Mouse (Mus musculus) limb, embryonic 11.5 days (tissue): ENCODE results near the gene Hepacam. TPM values are rescaled to one million over a fixed set of nuclear protein-coding genes. Genes with fewer than 3 reads are reported as not detected.

Source experiments
- ATAC-seq: fragments of 200-750 bp; cut with Nextera tagmentation; 2 replicates; pipeline ENCODE4 v1.8.0; 2017; ENCODE audit warnings: low read depth; ENCODE audit not compliant: insufficient number of reproducible peaks, low FRiP score, low TSS enrichment
- DNase-seq: peaks from one replicate; pipeline ENCODE4 v3.0.0-alpha.2; 2015; ENCODE audit warnings: low spot score
- H3K27ac ChIP-seq: fragments of 300-500 bp; sonication (generic); replicated peaks from 2 replicates; pipeline ENCODE4 v1.5.1; 2014; ENCODE audit warnings: low read depth, mild to moderate bottlenecking, low read length
- H3K27me3 ChIP-seq: fragments of 300-500 bp; sonication (generic); 2 replicates; pipeline ENCODE4 v1.6.1; 2014; ENCODE audit warnings: mild to moderate bottlenecking, low read length, mixed read lengths; ENCODE audit not compliant: control insufficient read depth, insufficient read depth
- H3K36me3 ChIP-seq: fragments of 300-500 bp; sonication (generic); 2 replicates; pipeline ENCODE4 v1.6.1; 2014; ENCODE audit warnings: mild to moderate bottlenecking, low read length, moderate library complexity, mixed read lengths; ENCODE audit not compliant: control insufficient read depth, insufficient read depth
- H3K4me1 ChIP-seq: fragments of 300-500 bp; sonication (generic); 2 replicates; pipeline ENCODE4 v1.6.1; 2014; ENCODE audit warnings: low read length, mixed read lengths; ENCODE audit not compliant: control insufficient read depth, insufficient read depth
- H3K4me2 ChIP-seq: fragments of 300-500 bp; sonication (generic); 2 replicates; pipeline ENCODE4 v1.6.1; 2014; ENCODE audit warnings: low read depth, mild to moderate bottlenecking, moderate library complexity; ENCODE audit not compliant: severe bottlenecking
- H3K4me3 ChIP-seq: fragments of 300-500 bp; sonication (generic); 2 replicates; pipeline ENCODE4 v1.5.1; 2014; ENCODE audit warnings: low read depth, low read length
- H3K9ac ChIP-seq: fragments of 300-500 bp; sonication (generic); 2 replicates; pipeline ENCODE4 v1.6.1; 2014; ENCODE audit warnings: mild to moderate bottlenecking, low read length
- H3K9me3 ChIP-seq: fragments of 300-500 bp; sonication (generic); 2 replicates; pipeline ENCODE4 v1.6.1; 2016; ENCODE audit warnings: low read length; ENCODE audit not compliant: control insufficient read depth
- WGBS: fragments of 180-500 bp; shearing (Covaris S2); extraction: QIAGEN DNeasy Blood & Tissue Kit; methylation state at CpG from one replicate; pipeline ENCODE4 v1.1.7; 2014; 5-methylcytosine and 5-hydroxymethylcytosine counted together
- polyA plus RNA-seq: library from polyadenylated mRNA; unstranded; fragments of >200 nt; fragmentation: Nextera tagmentation; extraction: Ambion mirVana; gene quantifications from 2 replicates; pipeline ENCODE4 v1.2.1, GENCODE M21; 2014

Hepacam gene
- polyA plus RNA-seq, result 0.07 TPM in 1 of 2 replicates, not detected in the other

- H3K4me2 ChIP-seq, result no peak within 1 kb of the TSS
- H3K27me3 ChIP-seq, result no peaks in the 10 kb centered on the region
- H3K9me3 ChIP-seq, result no peaks in the 10 kb centered on the region
- ATAC-seq (no peak), DNase-seq (no peak)
- H3K4me1 ChIP-seq, result 0 out of 2 replicates have a peak, but pooled peaks cover 3% of the 10 kb centered on the region
- no peak within 1 kb of the TSS for H3K27ac ChIP-seq
- no peak within 1 kb of the TSS for H3K4me3 ChIP-seq
- H3K36me3 ChIP-seq, result no peaks in the 10 kb centered on the region
- 86% methylated on average over 17 of the region's 17 CpGs for WGBS
- H3K9ac ChIP-seq, result no peak within 1 kb of the TSS
These were observed at the start of gene Hepacam for GRCm38 (mm10) chr9:37367301-37368080. Hepacam (plus strand) TSS chr9:37367351.

GRCm38 (mm10) chr9:37329456-37329855, 37.7 kb upstream of the Hepacam start:
- H3K9me3 ChIP-seq, result no peaks in the 10 kb centered on the region
- H3K9ac ChIP-seq, result no peak overlapping the region
- no peaks in the 10 kb centered on the region for H3K36me3 ChIP-seq
- 50% methylated on average over 3 of the region's 3 CpGs for WGBS
- DNase-seq, result no peak
- no peaks in the 10 kb centered on the region for H3K27me3 ChIP-seq
- H3K4me1 ChIP-seq, result no peaks in the 10 kb centered on the region
- no peak overlapping the region for H3K27ac ChIP-seq
- H3K4me2 ChIP-seq, result no peak overlapping the region
- ATAC-seq, result no peak
- H3K4me3 ChIP-seq, result no peak overlapping the region

GRCm38 (mm10) chr9:37345406-37345805, 21.7 kb upstream of the Hepacam start:
- Histone ChIP-seq H3K4me1 (no peaks in the 10 kb centered on the region), H3K27me3 (no peaks in the 10 kb centered on the region), H3K36me3 (no peaks in the 10 kb centered on the region), H3K4me3 (no peak overlapping the region), H3K9ac (no peak overlapping the region), H3K27ac (no peak overlapping the region), H3K4me2 (no peak overlapping the region), H3K9me3 (no peaks in the 10 kb centered on the region)
- no peak for DNase-seq
- 83% methylated on average over 3 of the region's 3 CpGs for WGBS
- no peak for ATAC-seq

GRCm38 (mm10) chr9:37347184-37347987, 19.8 kb upstream of the Hepacam start:
- peak overlapping the region; percentile 72 for H3K4me3 ChIP-seq
- H3K27me3 ChIP-seq, result no peaks in the 10 kb centered on the region
- DNase-seq (peak; percentile 46), ATAC-seq (peak; percentile 15; the same call in 1 of the 2 replicates)
- H3K9me3 ChIP-seq, result no peaks in the 10 kb centered on the region
- H3K36me3 ChIP-seq, result no peaks in the 10 kb centered on the region
- peak overlapping the region; percentile 84 for H3K4me2 ChIP-seq
- H3K27ac ChIP-seq, result peak overlapping the region; percentile 64
- no peaks in the 10 kb centered on the region for H3K4me1 ChIP-seq
- 25% methylated on average over 12 of the region's 12 CpGs for WGBS
- peak overlapping the region; percentile 83 for H3K9ac ChIP-seq

GRCm38 (mm10) chr9:37347988-37348642, 19.0 kb upstream of the Hepacam start, which contains the start of gene Ccdc15:
Ccdc15 (minus strand) TSS chr9:37348432.
- Histone ChIP-seq H3K4me2 (peak within 1 kb of the TSS; percentile 84), H3K9ac (peak within 1 kb of the TSS; percentile 83), H3K4me3 (peak within 1 kb of the TSS; percentile 72), H3K27me3 (no peaks in the 10 kb centered on the region), H3K36me3 (no peaks in the 10 kb centered on the region), H3K27ac (peak within 1 kb of the TSS; percentile 64), H3K4me1 (no peaks in the 10 kb centered on the region), H3K9me3 (no peaks in the 10 kb centered on the region)
- under 1% methylated on average over 41 of the region's 41 CpGs for WGBS
- DNase-seq (peak; percentile 97), ATAC-seq (peak; percentile 99)

GRCm38 (mm10) chr9:37349050-37349449, 18.1 kb upstream of the Hepacam start:
- H3K27me3 ChIP-seq, result no peaks in the 10 kb centered on the region
- DNase-seq (no peak), ATAC-seq (no peak)
- no peak overlapping the region for H3K27ac ChIP-seq
- WGBS, result 96% methylated on average over 3 of the region's 3 CpGs
- no peak overlapping the region for H3K9ac ChIP-seq
- H3K36me3 ChIP-seq, result no peaks in the 10 kb centered on the region
- H3K4me1 ChIP-seq, result no peaks in the 10 kb centered on the region
- H3K4me2 ChIP-seq, result peak overlapping the region; percentile 84
- H3K4me3 ChIP-seq, result peak overlapping the region; percentile 72; the same call in 1 of the 2 replicates
- H3K9me3 ChIP-seq, result no peaks in the 10 kb centered on the region

- H3K9me3 ChIP-seq, result no peaks in the 10 kb centered on the region
- H3K4me3 ChIP-seq, result no peak overlapping the region
- DNase-seq (no peak), ATAC-seq (no peak)
- no peak overlapping the region for H3K4me2 ChIP-seq
- WGBS, result 69% methylated on average over 2 of the region's 2 CpGs
- no peak overlapping the region for H3K9ac ChIP-seq
- no peak overlapping the region for H3K27ac ChIP-seq
- no peaks in the 10 kb centered on the region for H3K36me3 ChIP-seq
- H3K27me3 ChIP-seq, result no peaks in the 10 kb centered on the region
- H3K4me1 ChIP-seq, result no peaks in the 10 kb centered on the region
These were observed 15.9 kb upstream of the Hepacam start for GRCm38 (mm10) chr9:37351266-37351665.

GRCm38 (mm10) chr9:37354485-37354884, 12.7 kb upstream of the Hepacam start:
- WGBS, result 74% methylated on average over 1 of the region's 1 CpGs
- no peak for DNase-seq
- Histone ChIP-seq H3K4me2 (no peak overlapping the region), H3K27ac (no peak overlapping the region), H3K4me1 (no peaks in the 10 kb centered on the region), H3K36me3 (no peaks in the 10 kb centered on the region), H3K4me3 (no peak overlapping the region), H3K9ac (no peak overlapping the region), H3K27me3 (no peaks in the 10 kb centered on the region), H3K9me3 (no peaks in the 10 kb centered on the region)
- ATAC-seq, result no peak
